Mouse (Mus musculus): ENCODE measurements at regions not wholly inside any gene's neighbourhood (a gene's known extent, or its start where the extent isn't known, plus 50 kb on each side); places are given as distances from the start of the nearest gene placed in this dataset.
A peak's percentile ranks its signal among the peaks of the same experiment; 100 is the strongest.
"Not testable (repeated sequence)": the region's sequence is repeated elsewhere in the genome, so short reads cannot be mapped to it uniquely, and the experiment has no call there.

- DNase-seq: no peak
Observed at GRCm38 (mm10) chr14:46591211-46591610, 169.1 kb upstream of the Cdkn3 start.

- no peak for DNase-seq
Observed at GRCm38 (mm10) chr14:46586093-46586492, 174.2 kb upstream of the Cdkn3 start.

GRCm38 (mm10) chr14:46578051-46579000 lies 182.0 kb upstream of the Cdkn3 start:
- DNase-seq: no peak

GRCm38 (mm10) chr14:46575889-46576288 lies 184.5 kb upstream of the Cdkn3 start:
- no peak for DNase-seq

- DNase-seq: no peak
Observed at GRCm38 (mm10) chr14:46575414-46575813, 184.9 kb upstream of the Cdkn3 start.

- DNase-seq: no peak
Observed at GRCm38 (mm10) chr14:46573401-46573800, 182.9 kb upstream of the Bmp4 start.

GRCm38 (mm10) chr14:46572972-46573371 lies 182.5 kb upstream of the Bmp4 start:
- DNase-seq: not testable (repeated sequence)

- no peak for DNase-seq
Observed at GRCm38 (mm10) chr14:46571841-46572240, 181.4 kb upstream of the Bmp4 start.

- no peak for DNase-seq
Observed at GRCm38 (mm10) chr14:46569273-46569672, 178.8 kb upstream of the Bmp4 start.

- no peak for DNase-seq
Observed at GRCm38 (mm10) chr14:46567411-46567780, 176.9 kb upstream of the Bmp4 start.

GRCm38 (mm10) chr14:46566681-46567410 lies 176.4 kb upstream of the Bmp4 start:
- no peak for DNase-seq

- DNase-seq: peak; percentile 63
Observed at GRCm38 (mm10) chr14:46564998-46565397, 174.5 kb upstream of the Bmp4 start.

- peak; percentile 16 for DNase-seq
Observed at GRCm38 (mm10) chr14:46562016-46562415, 171.5 kb upstream of the Bmp4 start.

- no peak for DNase-seq
Observed at GRCm38 (mm10) chr14:46553239-46553638, 162.8 kb upstream of the Bmp4 start.

GRCm38 (mm10) chr14:46546146-46546545 lies 155.7 kb upstream of the Bmp4 start:
- no peak for DNase-seq

GRCm38 (mm10) chr14:46539466-46540187 lies 149.2 kb upstream of the Bmp4 start:
- DNase-seq: no peak

GRCm38 (mm10) chr14:46536002-46536762 lies 145.7 kb upstream of the Bmp4 start:
- no peak for DNase-seq

GRCm38 (mm10) chr14:46532697-46533096 lies 142.2 kb upstream of the Bmp4 start:
- DNase-seq: no peak

GRCm38 (mm10) chr14:46530452-46530851 lies 140.0 kb upstream of the Bmp4 start:
- no peak for DNase-seq

GRCm38 (mm10) chr14:46529086-46529715 lies 138.7 kb upstream of the Bmp4 start:
- no peak for DNase-seq

GRCm38 (mm10) chr14:46517258-46517657 lies 126.8 kb upstream of the Bmp4 start:
- peak; percentile 41 for DNase-seq

GRCm38 (mm10) chr14:46516285-46516684 lies 125.8 kb upstream of the Bmp4 start:
- DNase-seq: peak; percentile 7
